Mouse (Mus musculus) cerebellum, adult 9-10 months (tissue): ENCODE results near the gene Ski.

Source experiments
- DNase-seq: peaks from one replicate; pipeline ENCODE4 v3.0.0; 2022

Gene Ski

GRCm38 (mm10) chr4:155173822-155174785, 48.3 kb downstream of the Ski start:
- DNase-seq: no peak

- DNase-seq: peak; percentile 78
These were observed 49.2 kb downstream of the Ski start for GRCm38 (mm10) chr4:155172909-155173821.

- DNase-seq: no peak
These were observed 50.3 kb downstream of the Ski start for GRCm38 (mm10) chr4:155171961-155172533.

- DNase-seq: no peak
These were observed 51.7 kb downstream of the Ski start for GRCm38 (mm10) chr4:155170614-155171212.

- no peak for DNase-seq
These were observed 53.5 kb downstream of the Ski start for GRCm38 (mm10) chr4:155168835-155169252.

GRCm38 (mm10) chr4:155165861-155166260, 56.5 kb downstream of the Ski start:
- no peak for DNase-seq

- DNase-seq: peak; percentile 81
These were observed 57.8 kb downstream of the Ski start for GRCm38 (mm10) chr4:155164550-155164949.

GRCm38 (mm10) chr4:155163685-155164084, 58.7 kb downstream of the Ski start:
- no peak for DNase-seq

GRCm38 (mm10) chr4:155163320-155163651, 59.1 kb downstream of the Ski start:
- no peak for DNase-seq

- no peak for DNase-seq
These were observed 59.7 kb downstream of the Ski start for GRCm38 (mm10) chr4:155162433-155163319.

GRCm38 (mm10) chr4:155158543-155158917, 63.9 kb downstream of the Ski start:
- DNase-seq: no peak

- DNase-seq: peak; percentile 67
These were observed 64.4 kb downstream of the Ski start for GRCm38 (mm10) chr4:155157871-155158542.

- no peak for DNase-seq
These were observed 65.7 kb downstream of the Ski start for GRCm38 (mm10) chr4:155156734-155157133.

- no peak for DNase-seq
These were observed 67.4 kb downstream of the Ski start for GRCm38 (mm10) chr4:155154986-155155385.

GRCm38 (mm10) chr4:155153389-155154072, 68.9 kb downstream of the Ski start:
- DNase-seq: peak; percentile 76

- peak; percentile 99 for DNase-seq
These were observed 69.9 kb downstream of the Ski start for GRCm38 (mm10) chr4:155152476-155152875.

GRCm38 (mm10) chr4:155151845-155152244, 70.5 kb downstream of the Ski start:
- DNase-seq: no peak

- DNase-seq: no peak
These were observed 71.1 kb downstream of the Ski start for GRCm38 (mm10) chr4:155151221-155151788.

GRCm38 (mm10) chr4:155150276-155151113, 71.9 kb downstream of the Ski start:
- peak; percentile 62 for DNase-seq
